Mouse (Mus musculus): ENCODE data around the gene Il1f8.
A peak's percentile ranks its signal among the peaks of the same experiment; 100 is the strongest.
"Not testable (repeated sequence)": the region's sequence is repeated elsewhere in the genome, so short reads cannot be mapped to it uniquely, and the experiment has no call there.

The Il1f8 gene

GRCm38 (mm10) chr2:24152861-24153260 is at the start of gene Il1f8:
TSS of gene Il1f8 (plus strand) at chr2:24153161.
- DNase-seq = no peak

DNA sequence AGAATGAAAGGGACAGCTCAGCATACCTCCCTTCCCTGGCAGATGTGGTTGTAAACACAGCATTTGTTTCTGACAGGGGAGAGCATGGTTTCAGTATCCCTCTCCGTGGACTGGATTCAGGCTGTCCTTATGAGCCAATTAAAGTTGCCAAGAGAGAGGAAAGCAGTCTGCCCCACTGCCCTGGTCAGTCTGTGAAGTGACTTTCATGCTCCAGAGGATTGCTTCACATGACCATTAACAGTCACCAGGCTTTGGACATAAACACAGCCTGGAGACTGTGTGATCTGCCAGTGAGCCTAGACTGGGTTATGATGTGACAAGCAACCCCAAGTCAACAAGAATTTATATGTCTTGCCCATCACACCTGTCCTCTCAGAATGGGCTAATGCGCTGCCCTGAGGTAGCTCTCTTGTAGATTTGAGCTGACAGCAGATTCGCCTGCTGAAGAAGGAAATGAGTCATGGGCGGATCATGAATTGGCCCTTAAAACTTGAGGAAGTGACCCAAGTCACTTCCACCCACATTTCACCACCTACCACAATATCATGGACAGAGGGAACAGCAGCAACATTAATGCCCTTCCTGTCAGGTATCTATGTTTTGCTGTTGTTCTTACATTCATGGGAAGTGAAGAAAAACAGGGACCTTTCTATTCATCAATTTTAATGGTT is 49.2 kb upstream of the Il1f8 start:
- no peak for DNase-seq

GRCm38 (mm10) chr2:24109085-24109484 is 43.9 kb upstream of the Il1f8 start:
- DNase-seq = no peak

DNA sequence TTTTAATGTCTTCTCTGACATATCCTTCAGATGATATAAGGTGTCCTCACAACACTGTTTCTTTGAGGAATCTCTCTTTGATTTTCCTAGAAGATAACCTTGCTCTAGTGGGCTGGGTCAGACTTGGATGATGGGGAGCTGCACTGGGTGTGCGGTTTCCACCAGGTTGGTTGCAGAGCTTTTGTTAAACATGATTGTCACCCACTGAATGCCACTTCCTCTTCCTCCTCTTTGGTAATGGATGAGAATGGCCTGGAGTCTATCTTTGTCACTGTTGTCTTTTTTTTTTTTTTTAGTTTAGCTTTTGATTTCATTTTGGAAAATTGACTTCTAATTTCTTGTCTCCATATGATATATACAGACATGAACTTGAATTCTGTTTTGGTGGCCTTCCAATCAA is 18.6 kb upstream of the Il1f8 start:
- no peak for DNase-seq

DNA sequence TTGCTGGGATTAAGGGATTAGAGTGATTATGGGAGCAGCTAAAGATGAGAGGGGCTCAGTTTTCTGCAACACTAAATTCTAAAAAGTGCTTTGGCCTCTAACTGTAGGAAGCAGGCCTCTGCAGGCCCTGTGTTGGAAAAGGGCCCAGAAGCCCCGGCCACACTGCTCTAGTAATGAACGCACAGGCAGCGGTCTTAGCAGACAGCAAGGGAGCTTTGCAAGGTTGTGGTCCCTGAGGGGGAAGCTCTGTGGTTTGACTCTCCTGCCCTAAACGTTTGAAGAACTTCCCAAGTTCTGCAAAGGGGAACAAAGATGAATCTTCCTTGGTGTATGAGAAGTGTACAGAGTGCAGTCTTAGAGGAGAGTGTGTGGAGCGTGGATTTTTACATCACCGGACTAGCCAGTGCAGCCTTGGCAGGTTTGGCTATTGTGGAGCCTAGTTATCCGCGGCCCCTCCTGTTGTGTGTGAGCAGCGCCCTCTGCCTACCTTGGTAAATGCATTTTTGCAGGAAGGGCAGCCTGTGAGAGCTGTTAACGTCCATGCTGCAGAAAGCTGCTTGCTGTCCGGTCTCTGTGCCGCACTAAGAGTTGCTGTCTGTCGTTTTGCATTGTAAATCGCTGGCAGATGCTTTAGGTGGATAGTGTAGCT is 28.8 kb downstream of the Il1f8 start:
- peak; percentile 37 for DNase-seq

DNA sequence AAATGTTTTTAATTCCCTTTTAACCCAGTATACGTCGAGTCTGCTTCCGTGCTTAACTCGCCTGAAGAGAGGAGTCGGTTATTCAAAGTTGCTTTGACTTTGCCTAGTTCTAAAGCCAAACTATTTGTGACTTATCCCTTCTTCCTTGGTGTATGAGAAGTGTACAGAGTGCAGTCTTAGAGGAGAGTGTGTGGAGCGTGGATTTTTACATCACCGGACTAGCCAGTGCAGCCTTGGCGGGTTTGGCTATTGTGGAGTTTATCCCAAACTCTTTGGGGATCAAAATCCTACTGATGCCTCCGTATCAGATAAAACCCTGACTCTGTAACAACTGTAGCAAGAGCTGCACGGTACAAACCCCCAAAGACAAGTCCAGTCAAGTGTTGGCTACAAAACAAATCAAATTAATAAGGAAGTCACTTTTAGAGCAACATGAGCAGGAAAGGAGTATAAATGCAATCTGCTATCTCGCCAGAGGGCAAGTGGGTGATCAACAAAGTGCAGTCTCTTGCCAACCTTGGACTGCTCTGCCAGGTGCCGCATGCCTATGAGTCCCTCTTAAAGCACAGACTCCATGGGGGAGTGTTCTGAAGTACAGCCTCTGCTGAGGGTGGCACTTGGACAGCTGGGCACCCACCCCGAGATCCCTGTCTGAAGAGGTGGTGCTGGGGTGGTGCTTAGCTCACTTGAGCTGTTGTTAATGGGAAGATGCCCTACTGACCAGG is 29.6 kb downstream of the Il1f8 start:
- DNase-seq = not testable (repeated sequence)

DNA sequence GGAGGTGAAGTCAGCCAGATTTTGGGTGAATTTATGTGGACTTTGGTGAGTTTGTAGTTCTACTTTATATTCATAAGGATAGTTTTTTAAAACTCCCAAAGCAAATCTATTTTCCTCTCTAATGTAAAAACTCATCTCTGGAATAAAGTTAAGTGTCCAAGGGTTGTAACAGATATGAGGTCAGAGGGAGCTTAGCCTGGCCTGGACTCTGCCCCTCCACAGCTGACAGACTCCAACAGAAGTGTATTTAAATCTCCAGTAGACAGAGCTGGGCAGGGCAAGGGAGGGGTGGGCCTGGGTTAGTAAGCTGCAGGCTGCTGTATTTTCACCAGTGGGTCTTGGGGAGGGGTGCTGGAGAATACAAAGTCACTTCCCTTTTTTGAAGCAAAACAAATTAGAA is 31.1 kb downstream of the Il1f8 start:
- not testable (repeated sequence) for DNase-seq

- DNase-seq = no peak
These were observed 33.2 kb downstream of the Il1f8 start, which contains the start of gene Il1f9 for GRCm38 (mm10) chr2:24186176-24186575. TSS of gene Il1f9 (plus strand) at chr2:24186476.

DNA sequence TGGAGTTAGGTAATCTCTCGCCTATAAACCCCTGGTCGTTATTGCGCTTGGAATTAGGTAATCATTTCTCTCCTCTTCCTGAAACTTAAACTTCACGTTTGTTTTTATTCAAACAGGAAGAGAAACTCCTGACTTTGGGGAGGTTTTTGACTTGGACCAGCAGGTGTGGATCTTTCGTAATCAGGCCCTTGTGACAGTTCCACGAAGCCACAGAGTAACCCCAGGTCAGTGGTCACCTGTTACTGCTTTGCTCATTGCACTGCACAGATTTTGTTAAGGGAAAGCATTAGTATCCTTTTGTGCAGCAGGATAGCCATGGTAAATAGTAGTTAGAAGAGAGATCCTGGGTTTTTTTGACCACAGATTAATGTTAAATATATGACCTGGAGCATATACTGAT is 34.6 kb downstream of the Il1f8 start:
- DNase-seq = no peak

GRCm38 (mm10) chr2:24188189-24188588 is 35.2 kb downstream of the Il1f8 start:
- DNase-seq = no peak

Measured in right cerebral cortex, postnatal 14 days (tissue).